Mouse (Mus musculus) hindbrain, embryonic 16.5 days (tissue): ENCODE data around the gene Tspan14. TPM values are rescaled to one million over a fixed set of nuclear protein-coding genes. Genes with fewer than 3 reads are reported as not detected.

ENCODE experiments used
- ATAC-seq: fragments of 200-750 bp; cut with Nextera tagmentation; 2 replicates; pipeline ENCODE4 v1.8.0; 2017; ENCODE audit warnings: moderate TSS enrichment, moderate library complexity
- H3K27ac ChIP-seq: fragments of 300-500 bp; sonication (generic); 2 replicates; pipeline ENCODE4 v1.5.1; 2014; ENCODE audit warnings: low read depth, mild to moderate bottlenecking, control low read depth, low read length, moderate library complexity
- H3K27me3 ChIP-seq: fragments of 300-500 bp; sonication (generic); replicated peaks from 2 replicates; pipeline ENCODE4 v1.6.1; 2014; ENCODE audit warnings: low read length; ENCODE audit not compliant: control insufficient read depth, insufficient read depth
- H3K36me3 ChIP-seq: fragments of 300-500 bp; sonication (generic); 2 replicates; pipeline ENCODE4 v1.6.1; 2014; ENCODE audit warnings: mild to moderate bottlenecking, low read length, moderate library complexity, mixed read lengths; ENCODE audit not compliant: control insufficient read depth, insufficient read depth
- H3K4me1 ChIP-seq: fragments of 300-500 bp; sonication (generic); 2 replicates; pipeline ENCODE4 v1.6.1; 2014; ENCODE audit warnings: low read depth, low read length; ENCODE audit not compliant: control insufficient read depth, insufficient read depth
- H3K4me2 ChIP-seq: fragments of 300-500 bp; sonication (generic); 2 replicates; pipeline ENCODE4 v1.6.1; 2014; ENCODE audit warnings: mild to moderate bottlenecking, low read length, control low read depth, moderate library complexity
- H3K4me3 ChIP-seq: fragments of 300-500 bp; sonication (generic); 2 replicates; pipeline ENCODE4 v1.5.1; 2014; ENCODE audit warnings: mild to moderate bottlenecking, low read length, control low read depth, moderate library complexity
- H3K9ac ChIP-seq: fragments of 300-500 bp; sonication (generic); 2 replicates; pipeline ENCODE4 v1.6.1; 2014; ENCODE audit warnings: low read depth, mild to moderate bottlenecking, control low read depth, low read length, moderate library complexity
- H3K9me3 ChIP-seq: fragments of 300-500 bp; sonication (generic); 2 replicates; pipeline ENCODE4 v1.6.1; 2014; ENCODE audit warnings: mild to moderate bottlenecking, low read length, moderate library complexity; ENCODE audit not compliant: control insufficient read depth
- WGBS: fragments of 180-500 bp; shearing (Covaris S2); extraction: QIAGEN DNeasy Blood & Tissue Kit; methylation state at CpG from one replicate; pipeline ENCODE4 v1.1.7; 2014; 5-methylcytosine and 5-hydroxymethylcytosine counted together
- polyA plus RNA-seq: library from polyadenylated mRNA; unstranded; fragments of >200 nt; fragmentation: Nextera tagmentation; extraction: Ambion mirVana; gene quantifications from 2 replicates; pipeline ENCODE4 v1.2.1, GENCODE M21; 2015

The Tspan14 gene
- polyA plus RNA-seq, 1 experiment from 2014 or later = 52.5 TPM

- 90% methylated on average over 4 of the region's 4 CpGs for WGBS
- Histone ChIP-seq H3K4me1 (no peaks in the 10 kb centered on the region), H3K27me3 (no peaks in the 10 kb centered on the region), H3K36me3 (no peaks in the 10 kb centered on the region), H3K27ac (no peak overlapping the region), H3K4me3 (no peak overlapping the region), H3K9me3 (no peaks in the 10 kb centered on the region), H3K9ac (no peak overlapping the region), H3K4me2 (no peak overlapping the region)
- ATAC-seq = no peak
Observed at GRCm38 (mm10) chr14:40985635-40986034, 19.0 kb upstream of the Tspan14 start.

DNA sequence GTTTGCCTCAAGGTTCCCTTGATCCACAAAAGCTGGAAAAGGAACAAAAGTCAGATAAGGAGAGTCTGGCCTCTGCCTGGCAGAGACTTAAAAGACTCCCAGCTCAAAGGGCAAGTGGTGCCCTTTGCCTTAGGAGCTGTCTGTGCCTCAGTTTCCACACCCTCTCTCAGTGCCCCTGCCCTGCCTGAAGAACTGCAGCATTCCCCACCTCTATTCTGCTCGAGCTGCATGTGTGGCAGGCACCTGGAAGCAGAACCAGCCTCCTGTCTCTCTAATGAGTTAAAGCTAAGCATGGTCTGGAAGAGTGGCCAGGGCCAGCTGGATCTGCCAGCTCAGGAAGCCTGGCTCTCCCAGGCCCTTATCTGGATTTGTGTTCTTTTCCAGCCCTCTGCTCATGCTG, 13.1 kb upstream of the Tspan14 start:
- Histone ChIP-seq H3K27ac (no peak overlapping the region), H3K27me3 (no peaks in the 10 kb centered on the region), H3K9ac (no peak overlapping the region), H3K4me1 (no peaks in the 10 kb centered on the region), H3K9me3 (no peaks in the 10 kb centered on the region), H3K4me3 (no peak overlapping the region), H3K4me2 (no peak overlapping the region), H3K36me3 (no peaks in the 10 kb centered on the region)
- 50% methylated on average over 1 of the region's 1 CpGs for WGBS
- no peak for ATAC-seq

- H3K36me3 ChIP-seq = no peaks in the 10 kb centered on the region
Observed at GRCm38 (mm10) chr14:40979002-40979401, 12.4 kb upstream of the Tspan14 start.

DNA sequence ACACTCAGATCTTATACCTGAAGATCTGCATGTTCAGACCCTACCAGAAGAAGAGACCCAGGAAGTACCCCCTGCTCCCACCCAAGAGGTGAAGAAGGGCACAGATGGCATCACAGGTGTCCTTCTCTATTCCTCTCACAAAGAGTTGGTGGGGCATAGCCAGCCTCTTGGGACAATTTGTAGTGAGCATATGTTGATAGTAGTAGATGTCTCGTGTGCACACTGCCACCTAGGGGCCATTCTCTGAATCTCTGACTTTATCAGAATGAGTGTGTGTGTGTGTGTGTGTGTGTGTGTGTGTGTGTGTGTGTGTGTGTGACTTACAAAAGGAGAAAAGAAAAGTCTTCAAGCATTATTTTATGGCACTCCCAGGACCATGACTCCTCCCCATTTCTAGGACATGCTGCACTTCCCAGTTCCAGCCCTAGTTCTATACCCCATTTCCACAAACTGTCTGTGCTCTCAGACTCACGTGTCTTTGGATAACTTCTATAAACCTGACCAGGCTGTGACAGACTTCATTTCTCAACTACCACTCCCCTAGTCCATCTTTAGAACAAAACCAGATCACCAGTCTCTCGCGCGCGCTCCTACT, 8.6 kb upstream of the Tspan14 start:
- H3K27me3 ChIP-seq = no peaks in the 10 kb centered on the region
- H3K4me1 ChIP-seq = no peaks in the 10 kb centered on the region
- 79% methylated on average over 6 of the region's 6 CpGs for WGBS
- H3K9me3 ChIP-seq = no peaks in the 10 kb centered on the region
- ATAC-seq = peak; percentile 63
- no peak overlapping the region for H3K9ac ChIP-seq
- H3K27ac ChIP-seq = no peak overlapping the region
- no peak overlapping the region for H3K4me3 ChIP-seq
- no peaks in the 10 kb centered on the region for H3K36me3 ChIP-seq
- H3K4me2 ChIP-seq = no peak overlapping the region

More at GRCm38 (mm10) chr14:40979002-40979401, 12.4 kb upstream of the Tspan14 start:
- H3K4me1 ChIP-seq = no peaks in the 10 kb centered on the region
- no peak overlapping the region for H3K4me3 ChIP-seq
- peak; percentile 79 for ATAC-seq
- 49% methylated on average over 4 of the region's 4 CpGs for WGBS
- no peak overlapping the region for H3K9ac ChIP-seq
- no peaks in the 10 kb centered on the region for H3K9me3 ChIP-seq
- no peak overlapping the region for H3K27ac ChIP-seq
- no peak overlapping the region for H3K4me2 ChIP-seq
- H3K27me3 ChIP-seq = no peaks in the 10 kb centered on the region

DNA sequence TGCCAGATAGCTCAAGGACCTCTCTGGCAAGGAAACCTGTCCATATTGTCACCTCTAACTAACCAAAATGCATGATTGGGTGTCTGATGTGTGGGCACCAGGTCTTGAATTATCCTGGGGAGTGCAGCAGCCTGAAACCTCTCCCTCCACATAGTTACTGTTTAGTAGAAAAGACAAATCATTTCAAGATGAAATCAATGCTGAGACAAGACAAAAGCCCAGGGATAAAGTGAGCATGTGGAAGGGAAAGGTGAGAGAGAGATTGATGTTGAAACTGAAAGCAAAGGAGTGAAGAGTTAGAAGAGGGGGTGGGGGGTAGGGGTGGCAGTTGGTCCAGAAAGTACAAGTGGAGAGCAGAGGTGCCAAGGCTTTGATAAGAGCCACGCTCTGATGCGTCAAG, 1.4 kb upstream of the Tspan14 start:
- H3K4me3 ChIP-seq = no peak overlapping the region
- peaks cover 12% of the 10 kb centered on the region for H3K4me1 ChIP-seq
- no peaks in the 10 kb centered on the region for H3K9me3 ChIP-seq
- H3K27ac ChIP-seq = 0 out of 2 replicates have a peak overlapping the region, but pooled peaks have one; percentile 1
- no peaks in the 10 kb centered on the region for H3K36me3 ChIP-seq
- H3K4me2 ChIP-seq = peak overlapping the region; percentile 94
- no peak for ATAC-seq
- H3K9ac ChIP-seq = no peak overlapping the region
- H3K27me3 ChIP-seq = no peaks in the 10 kb centered on the region
- WGBS = 80% methylated on average over 2 of the region's 2 CpGs

GRCm38 (mm10) chr14:40967598-40967900, 942 bp upstream of the Tspan14 start:
- Histone ChIP-seq H3K27ac (peak overlapping the region; percentile 82), H3K27me3 (no peaks in the 10 kb centered on the region), H3K9me3 (no peaks in the 10 kb centered on the region), H3K4me1 (peaks cover 15% of the 10 kb centered on the region), H3K9ac (peak overlapping the region; percentile 70), H3K4me2 (peak overlapping the region; percentile 94), H3K4me3 (peak overlapping the region; percentile 63), H3K36me3 (no peaks in the 10 kb centered on the region)
- ATAC-seq = peak; percentile 3
- WGBS = 6% methylated on average over 6 of the region's 6 CpGs

GRCm38 (mm10) chr14:40966862-40967597, 423 bp upstream of the Tspan14 start:
- peaks cover 15% of the 10 kb centered on the region for H3K4me1 ChIP-seq
- peak overlapping the region; percentile 63 for H3K4me3 ChIP-seq
- no peaks in the 10 kb centered on the region for H3K36me3 ChIP-seq
- peak overlapping the region; percentile 82 for H3K27ac ChIP-seq
- peak overlapping the region; percentile 78 for H3K9ac ChIP-seq
- WGBS = under 1% methylated on average over 56 of the region's 62 CpGs
- peak; percentile 93 for ATAC-seq
- H3K27me3 ChIP-seq = no peaks in the 10 kb centered on the region
- no peaks in the 10 kb centered on the region for H3K9me3 ChIP-seq
- peak overlapping the region; percentile 94 for H3K4me2 ChIP-seq

- WGBS = 0% methylated on average over 15 of the region's 15 CpGs
- H3K9ac ChIP-seq = peak overlapping the region; percentile 78
- no peaks in the 10 kb centered on the region for H3K27me3 ChIP-seq
- H3K36me3 ChIP-seq = no peaks in the 10 kb centered on the region
- peak overlapping the region; percentile 63 for H3K4me3 ChIP-seq
- H3K27ac ChIP-seq = peak overlapping the region; percentile 74
- peak overlapping the region; percentile 94 for H3K4me2 ChIP-seq
- peaks cover 15% of the 10 kb centered on the region for H3K4me1 ChIP-seq
- peak; percentile 7 for ATAC-seq
- H3K9me3 ChIP-seq = no peaks in the 10 kb centered on the region
Observed at GRCm38 (mm10) chr14:40965507-40966356, 875 bp downstream of the Tspan14 start.

- H3K27ac ChIP-seq = no peak overlapping the region
- H3K4me3 ChIP-seq = peak overlapping the region; percentile 63
- H3K4me2 ChIP-seq = peak overlapping the region; percentile 94
- H3K9me3 ChIP-seq = no peaks in the 10 kb centered on the region
- H3K9ac ChIP-seq = no peak overlapping the region
- ATAC-seq = no peak
- peaks cover 21% of the 10 kb centered on the region for H3K4me1 ChIP-seq
- H3K36me3 ChIP-seq = no peaks in the 10 kb centered on the region
- no peaks in the 10 kb centered on the region for H3K27me3 ChIP-seq
Observed at GRCm38 (mm10) chr14:40964881-40965280, 1.7 kb downstream of the Tspan14 start.
